Mouse (Mus musculus) adrenal gland, postnatal 36 days (tissue): Measurements from ENCODE around the gene Alkbh6. TPM values are rescaled to one million over a fixed set of nuclear protein-coding genes. Genes with fewer than 3 reads are reported as not detected.

Source experiments
- total RNA-seq, 2 experiments: library from RNA; stranded (reverse); gene quantifications; 2 replicates each; pipeline ENCODE4 v1.2.3; 2021

The Alkbh6 gene
- total RNA-seq, 2 experiments from 2014 or later = 56.9 to 81.3 TPM

Other genes with a start within 250 kb of the Alkbh6 start
- 1 to 10 TPM; 1.7 to 2.0 TPM for gene Zfp82, start 235.8 kb upstream of the Alkbh6 start, total RNA-seq
- not detected for gene Gm26920, start 218.3 kb upstream of the Alkbh6 start, total RNA-seq
- 1 to 10 TPM; 1.8 to 2.8 TPM for gene Zfp566, start 218.2 kb upstream of the Alkbh6 start, total RNA-seq
- gene Zfp260, start 213.9 kb upstream of the Alkbh6 start, total RNA-seq = 10 to 100 TPM; 35.3 to 41.5 TPM
- gene Zfp382, start 186.8 kb upstream of the Alkbh6 start, total RNA-seq = 1 to 10 TPM; 4.2 to 5.5 TPM
- 10 to 100 TPM; 46.2 to 57.2 TPM for gene Zfp146, start 139.0 kb upstream of the Alkbh6 start, total RNA-seq
- gene Cox7a1, start 124.6 kb upstream of the Alkbh6 start, total RNA-seq = 100 to 1,000 TPM; 329 to 440 TPM
- gene Capns1, start 109.9 kb upstream of the Alkbh6 start, total RNA-seq = 100 to 1,000 TPM; 587 to 633 TPM
- gene Polr2i, start 76.8 kb upstream of the Alkbh6 start, total RNA-seq = 10 to 100 TPM; 69.4 to 76.1 TPM
- gene Tbcb, start 76.4 kb upstream of the Alkbh6 start, total RNA-seq = 10 to 100 TPM; 98.7 to 99.8 TPM
- gene Ovol3, start 73.0 kb upstream of the Alkbh6 start, total RNA-seq = not detected
- gene Thap8, start 28.6 kb upstream of the Alkbh6 start, total RNA-seq = under 1 TPM; 0.46 to 0.56 TPM
- 1 to 10 TPM; 4.6 to 5.7 TPM for gene Wdr62, start 28.3 kb upstream of the Alkbh6 start, total RNA-seq
- gene Clip3, start 17.0 kb upstream of the Alkbh6 start, total RNA-seq = 10 to 100 TPM; 16.6 to 18.3 TPM
- 10 to 100 TPM; 21.8 to 49.1 TPM for gene Syne4, start 6.1 kb downstream of the Alkbh6 start, total RNA-seq
- 1 to 10 TPM in 1 of 2 experiments, under 1 TPM in 1; 0.93 to 1.3 TPM for gene E130208F15Rik, start 13.0 kb downstream of the Alkbh6 start, total RNA-seq
- 10 to 100 TPM; 13.2 to 16.0 TPM for gene Sdhaf1, start 15.2 kb downstream of the Alkbh6 start, total RNA-seq
- 10 to 100 TPM in 1 of 2 experiments, 1 to 10 TPM in 1; 7.4 to 14.7 TPM for gene Lrfn3, start 54.1 kb downstream of the Alkbh6 start, total RNA-seq
- gene Tyrobp, start 105.0 kb downstream of the Alkbh6 start, total RNA-seq = 10 to 100 TPM; 22.5 to 35.7 TPM
- 1 to 10 TPM; 1.8 to 2.0 TPM for gene Hcst, start 111.1 kb downstream of the Alkbh6 start, total RNA-seq
- 1 to 10 TPM in 1 of 2 experiments, under 1 TPM in 1; 0.89 to 1.0 TPM for gene Nfkbid, start 113.0 kb downstream of the Alkbh6 start, total RNA-seq
- gene Aplp1, start 136.8 kb downstream of the Alkbh6 start, total RNA-seq = 10 to 100 TPM; 23.5 to 28.6 TPM
- gene Kirrel2, start 149.0 kb downstream of the Alkbh6 start, total RNA-seq = not detected
- not detected for gene Nphs1, start 149.6 kb downstream of the Alkbh6 start, total RNA-seq
- gene Prodh2, start 184.9 kb downstream of the Alkbh6 start, total RNA-seq = under 1 TPM in 1 of 2 experiments, not detected in 1; 0.53 TPM
- 1 to 10 TPM; 2.5 to 2.9 TPM for gene Arhgap33, start 226.3 kb downstream of the Alkbh6 start, total RNA-seq
- gene Hspb6, start 243.5 kb downstream of the Alkbh6 start, total RNA-seq = 10 to 100 TPM; 27.1 to 28.3 TPM
- gene Proser3, start 243.6 kb downstream of the Alkbh6 start, total RNA-seq = 1 to 10 TPM; 7.8 to 8.5 TPM